Mouse (Mus musculus) gastrocnemius, postnatal 10 days (tissue): Measurements from ENCODE around the gene H3f3a. TPM values are rescaled to one million over a fixed set of nuclear protein-coding genes. Genes with fewer than 3 reads are reported as not detected.

Source experiments
- DNase-seq: peaks from one replicate; pipeline ENCODE4 v3.0.0; 2021; ENCODE audit warnings: mixed read lengths
- total RNA-seq, 2 experiments: library from RNA; stranded (reverse); gene quantifications; 2 replicates each; pipeline ENCODE4 v1.2.3; 2021

Gene H3f3a
- total RNA-seq, 2 experiments from 2014 or later, result 573 to 601 TPM

- DNase-seq, result no peak
These were observed 30.7 kb downstream of the H3f3a start for GRCm38 (mm10) chr1:180782906-180783579.

- no peak for DNase-seq
These were observed 32.5 kb downstream of the H3f3a start for GRCm38 (mm10) chr1:180781250-180781649.

- DNase-seq, result no peak
These were observed 33.5 kb downstream of the H3f3a start for GRCm38 (mm10) chr1:180780291-180780690.

DNA sequence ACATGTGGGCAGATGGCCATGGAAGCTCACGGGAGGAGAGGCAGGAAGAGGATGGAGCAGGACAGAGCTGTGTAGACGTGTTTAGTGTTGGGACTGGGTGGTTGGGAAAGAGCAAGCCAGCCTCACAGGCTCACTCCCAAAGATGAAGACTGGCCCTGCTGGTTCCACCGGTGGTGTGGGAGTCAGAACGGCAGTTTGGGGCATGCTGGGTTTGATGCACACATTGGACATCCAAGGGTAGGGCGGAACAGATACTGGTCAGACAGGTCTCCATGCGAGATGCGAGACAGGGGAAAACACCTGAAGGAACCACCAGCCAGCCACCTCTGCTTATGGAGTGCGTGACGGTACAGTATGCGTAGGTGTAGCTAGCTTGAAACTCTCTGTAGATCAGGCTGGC is 34.8 kb downstream of the H3f3a start:
- no peak for DNase-seq

DNA sequence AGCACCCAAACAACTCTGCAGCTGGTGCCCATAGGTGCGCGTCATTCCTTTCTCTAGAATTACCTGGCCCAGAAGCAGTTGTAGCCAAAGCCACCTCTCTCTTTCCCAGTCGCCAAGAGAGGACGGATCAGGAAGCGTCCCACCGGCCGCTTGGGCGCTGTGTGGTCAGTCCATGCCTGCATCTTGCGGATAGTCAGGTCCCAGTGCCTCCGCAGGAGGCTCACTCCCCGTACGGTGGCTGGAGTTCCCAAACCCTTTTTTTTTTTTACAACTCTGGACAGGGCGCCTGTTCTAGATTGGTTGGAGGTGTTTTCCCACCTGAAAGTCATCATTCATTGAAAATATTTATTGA is 35.4 kb downstream of the H3f3a start:
- DNase-seq, result no peak

DNA sequence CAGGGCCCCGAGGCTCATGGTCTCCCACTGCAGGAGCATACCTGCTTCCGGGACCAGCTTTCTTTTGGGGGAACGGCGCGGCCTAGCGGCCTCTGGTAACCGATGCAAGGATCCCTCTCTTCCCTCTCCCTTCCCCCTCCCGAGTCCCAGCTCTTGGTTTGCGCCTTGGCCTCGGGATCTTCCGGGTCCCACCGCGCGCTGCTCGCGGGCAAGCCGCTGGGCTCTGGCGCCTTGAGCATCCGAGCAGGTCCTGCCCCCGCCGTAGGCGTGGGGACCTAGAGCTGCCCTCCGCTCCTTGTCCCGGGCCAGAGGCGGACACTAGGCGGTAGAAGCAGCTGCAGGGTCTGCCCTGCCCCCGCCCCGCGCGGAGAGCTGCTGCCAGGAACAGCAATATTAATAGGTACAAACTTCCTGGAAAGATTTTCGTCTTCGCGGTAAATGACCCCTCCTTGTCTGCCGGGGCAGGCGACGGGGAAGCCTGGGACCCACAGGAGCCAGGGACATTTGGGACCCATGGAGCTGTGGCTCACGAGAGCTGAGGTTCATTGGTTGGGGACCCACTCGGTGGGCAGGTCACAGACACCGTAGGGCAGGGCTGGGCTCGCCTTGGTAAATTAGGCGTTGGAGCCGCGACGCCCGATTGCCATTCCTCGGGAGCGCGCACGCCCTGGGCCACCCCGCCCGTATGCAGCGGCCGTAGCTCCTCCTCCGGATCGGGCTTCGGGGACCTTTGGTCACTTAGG is 35.9 kb downstream of the H3f3a start:
- peak; percentile 80 for DNase-seq

GRCm38 (mm10) chr1:180777289-180777659 is 36.5 kb downstream of the H3f3a start:
- DNase-seq, result no peak

DNA sequence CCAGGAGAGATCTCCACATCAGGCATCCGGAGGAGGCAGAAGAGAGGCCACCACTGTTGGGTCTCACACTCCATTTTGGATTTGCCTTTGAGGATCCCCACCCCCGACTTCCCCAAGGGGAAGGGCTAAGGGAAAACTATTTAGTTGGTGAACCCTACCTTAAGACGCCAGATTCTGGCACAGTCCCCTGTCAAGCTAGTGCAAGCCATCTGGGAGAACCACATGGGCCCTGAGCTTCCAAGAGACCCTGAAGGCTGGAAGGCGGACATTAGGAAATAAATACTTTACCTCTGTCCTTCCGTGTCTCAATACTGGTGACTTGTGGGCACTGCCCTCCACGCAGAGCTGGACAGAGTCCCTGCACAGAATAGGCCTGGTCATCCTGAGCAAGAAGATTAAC is 37.2 kb downstream of the H3f3a start:
- DNase-seq, result no peak

DNA sequence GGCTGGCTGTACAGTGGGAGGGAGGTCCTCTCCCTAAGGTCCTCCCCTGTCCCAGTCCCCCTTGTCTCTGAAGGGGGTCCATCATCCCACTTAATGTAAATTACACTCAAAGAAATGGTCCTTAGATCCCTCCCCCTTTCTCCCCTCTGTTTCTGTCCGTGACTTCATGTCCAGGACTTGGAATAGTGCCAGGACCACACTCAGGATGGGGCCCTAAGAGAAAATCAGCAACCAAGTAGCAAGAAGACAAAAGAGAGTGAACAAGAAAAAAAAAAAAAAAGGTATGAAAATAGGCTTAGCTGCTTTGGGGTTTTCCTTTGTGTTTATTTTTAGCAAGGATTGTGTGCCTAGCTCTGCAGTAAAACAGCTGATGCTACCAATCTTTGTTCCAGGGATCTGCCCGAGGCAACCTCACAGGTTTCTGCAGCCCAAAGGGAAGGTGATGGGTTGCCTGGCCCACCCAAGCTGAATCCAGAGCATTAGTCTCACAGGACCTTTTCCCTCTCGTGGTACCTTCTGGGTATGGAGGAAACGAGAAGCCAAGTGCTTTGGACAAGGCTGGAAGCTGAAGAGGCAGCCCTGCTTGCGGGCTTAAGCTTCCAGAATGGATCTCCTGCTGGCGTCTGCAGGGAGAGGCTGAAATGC is 37.8 kb downstream of the H3f3a start:
- DNase-seq, result no peak

DNA sequence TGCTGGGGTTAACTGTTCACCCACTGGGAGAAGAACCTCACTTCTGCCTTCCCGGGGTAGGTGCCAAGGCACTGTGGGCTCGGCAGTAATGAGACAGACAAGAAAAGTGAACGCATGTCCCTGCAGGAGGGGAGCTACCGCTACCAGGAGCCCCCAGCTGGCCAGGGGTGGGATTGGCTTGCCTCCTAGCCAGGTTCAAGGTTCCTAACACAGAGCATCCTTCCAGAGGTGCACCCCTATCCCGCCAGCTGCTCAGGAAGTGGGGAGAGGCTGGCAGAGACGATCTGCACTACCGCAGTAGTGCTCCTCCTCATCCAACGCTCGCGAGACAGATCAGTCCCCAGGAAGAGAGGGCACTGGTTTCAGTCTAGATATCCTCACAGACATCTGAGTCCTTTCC is 38.4 kb downstream of the H3f3a start:
- no peak for DNase-seq

- DNase-seq, result no peak
These were observed 39.1 kb downstream of the H3f3a start for GRCm38 (mm10) chr1:180774664-180775063.

GRCm38 (mm10) chr1:180772291-180772690 is 41.5 kb downstream of the H3f3a start:
- DNase-seq, result no peak

DNA sequence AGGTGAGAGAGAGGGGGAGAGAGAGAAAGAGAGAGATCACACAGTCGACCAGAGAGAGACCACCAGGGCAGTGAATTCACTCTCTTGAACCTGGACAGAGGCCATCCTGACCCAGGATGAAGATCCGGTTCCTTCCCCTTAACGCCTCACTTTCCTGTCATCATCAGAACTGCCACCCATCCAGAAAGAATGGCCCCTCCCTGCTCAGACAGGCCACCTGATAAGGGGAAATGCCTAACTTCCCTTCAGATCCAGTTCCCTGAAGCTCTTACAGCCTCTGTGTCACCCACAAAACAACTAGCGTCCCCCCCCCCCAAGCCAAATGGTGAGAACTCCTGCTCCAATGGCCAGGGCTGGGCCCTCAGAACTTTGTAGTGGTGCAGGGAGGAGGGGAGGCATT is 42.0 kb downstream of the H3f3a start:
- no peak for DNase-seq

DNA sequence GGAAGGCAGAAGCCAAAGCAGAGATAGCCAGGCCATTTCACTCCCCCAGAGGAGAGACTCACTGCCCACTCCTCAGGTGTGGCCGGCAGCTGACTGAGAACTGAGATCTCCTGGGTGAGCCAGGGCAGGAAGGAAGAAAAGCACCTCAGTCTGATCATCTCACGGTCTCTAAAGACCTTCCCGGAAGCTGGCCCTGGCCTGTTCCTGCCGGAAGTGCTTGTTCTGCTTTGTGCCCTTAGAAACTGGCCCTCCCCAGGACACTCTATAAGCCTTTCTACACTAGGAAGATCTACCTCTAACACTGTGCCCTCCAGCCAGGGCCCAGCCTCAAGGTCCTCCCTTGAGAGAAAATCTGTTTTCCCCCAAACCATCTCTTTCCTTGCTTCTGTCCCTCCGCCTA is 42.4 kb downstream of the H3f3a start:
- DNase-seq, result no peak

GRCm38 (mm10) chr1:180768334-180769168 is 45.2 kb downstream of the H3f3a start:
- DNase-seq, result peak; percentile 87

GRCm38 (mm10) chr1:180767541-180768333 is 46.0 kb downstream of the H3f3a start:
- peak; percentile 26 for DNase-seq

GRCm38 (mm10) chr1:180766557-180766956 is 47.2 kb downstream of the H3f3a start:
- DNase-seq, result no peak

DNA sequence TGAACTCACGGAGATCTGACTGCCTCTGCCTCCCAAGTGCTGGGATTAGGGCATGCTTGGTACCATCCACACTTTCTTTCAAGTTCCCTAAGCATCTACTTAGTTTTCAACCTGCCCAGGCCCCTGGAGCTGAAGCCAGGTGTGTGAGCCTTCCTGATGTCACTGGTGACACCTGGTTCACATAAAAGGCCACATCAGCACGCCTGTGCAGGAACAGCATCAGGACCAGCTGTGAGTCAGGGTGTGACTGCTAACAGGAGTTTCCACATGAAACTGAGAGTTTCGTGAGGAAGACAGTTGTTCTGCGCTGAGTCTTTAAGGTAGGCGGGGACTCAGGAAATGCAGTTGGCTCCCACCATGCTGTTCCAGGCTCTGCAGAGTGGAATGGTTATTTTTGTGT is 48.4 kb downstream of the H3f3a start:
- no peak for DNase-seq

DNA sequence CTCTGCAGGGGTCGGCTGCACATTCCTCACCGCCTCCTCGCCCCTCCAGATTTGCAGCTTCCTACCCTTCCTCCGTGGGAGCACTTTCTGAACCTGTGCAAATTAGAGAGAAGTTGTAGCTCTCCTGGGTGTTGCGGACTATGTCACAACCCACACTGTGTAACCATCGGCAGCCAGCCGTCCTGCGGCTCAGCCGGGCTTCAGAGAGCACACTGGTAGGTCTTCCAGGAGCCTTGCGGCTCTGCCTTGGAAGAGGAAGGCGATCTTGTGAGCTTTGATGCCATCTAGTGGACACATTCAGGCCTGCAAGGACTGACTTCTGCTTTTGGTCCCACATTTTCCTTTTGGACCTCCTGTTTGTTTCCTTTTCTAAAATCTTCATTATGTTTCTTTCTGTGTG is 49.9 kb downstream of the H3f3a start:
- peak; percentile 82 for DNase-seq

- DNase-seq, result no peak
These were observed 50.4 kb downstream of the H3f3a start for GRCm38 (mm10) chr1:180763307-180763706.

DNA sequence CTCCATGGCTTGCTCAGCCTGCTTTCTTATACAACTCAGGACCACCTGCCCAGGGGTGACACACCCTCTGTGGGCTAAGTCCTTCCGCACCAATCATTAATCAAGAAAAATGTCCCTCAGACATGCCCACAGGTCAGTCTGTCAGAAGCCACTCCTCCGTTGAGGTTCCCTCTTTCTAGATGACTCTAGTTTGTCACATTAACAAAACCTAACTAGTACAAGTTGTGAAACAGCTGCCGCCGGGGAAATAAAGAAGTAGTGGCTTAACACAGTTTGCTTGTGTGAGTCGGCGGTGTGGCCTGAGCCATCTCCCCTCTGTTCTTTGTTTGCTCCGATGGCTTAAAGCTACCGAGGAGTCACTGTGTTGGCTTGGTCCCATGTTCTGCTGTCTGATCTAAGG is 51.1 kb downstream of the H3f3a start:
- DNase-seq, result no peak

- DNase-seq, result no peak
These were observed 51.6 kb downstream of the H3f3a start for GRCm38 (mm10) chr1:180762180-180762579.
